Mouse (Mus musculus) bone marrow, adult 2 months (tissue): ENCODE measurements around the gene Zfp263.

Experiments used
- CTCF ChIP-seq: fragments of 200-500 bp; IDR thresholded peaks from 2 replicates; pipeline ENCODE4 v1.5.1; 2011; ENCODE audit warnings: low read length, control low read depth; ENCODE audit not compliant: control insufficient read depth, insufficient read depth
- POLR2A ChIP-seq: fragments of 200-500 bp; IDR thresholded peaks from 2 replicates; pipeline ENCODE4 v1.6.1; 2011; ENCODE audit warnings: low read depth, mild to moderate bottlenecking, control low read depth, low read length, borderline replicate concordance; ENCODE audit not compliant: control insufficient read depth

- TF ChIP-seq POLR2A (no peak), CTCF (no peak)
Measured at GRCm38 (mm10) chr16:3727980-3728720, 15.7 kb upstream of the Zfp263 start.
